Mouse (Mus musculus): ENCODE measurements at regions not wholly inside any gene's neighbourhood (a gene's known extent, or its start where the extent isn't known, plus 50 kb on each side); places are given as distances from the start of the nearest gene placed in this dataset.

DNA sequence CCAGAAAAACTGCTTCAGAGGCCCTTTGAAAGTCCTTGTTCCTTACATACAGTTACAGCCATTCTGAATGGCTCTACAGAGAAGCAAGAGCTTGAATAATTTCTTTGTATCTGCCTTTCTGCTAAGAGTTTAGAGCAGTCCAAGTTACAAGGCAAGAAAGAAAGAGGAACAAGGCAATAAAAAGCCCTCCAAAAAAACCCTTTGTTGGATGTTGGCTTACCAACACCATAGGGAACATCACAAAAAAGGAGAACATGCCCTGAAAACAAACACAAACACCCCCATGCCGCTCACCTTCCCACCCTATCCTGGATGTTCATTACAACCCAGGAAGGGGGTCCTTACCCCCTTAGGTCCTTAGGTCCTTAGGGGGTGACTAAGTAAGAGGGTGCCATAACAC, 359.2 kb upstream of the Gcfc2 start:
- TF ChIP-seq GATA1 (IDR thresholded peaks at IDR 0.05; ENCODE audit: borderline replicate concordance, low read length) = no peak
- TF ChIP-seq FLI1 (IDR thresholded peaks at IDR 0.05; ENCODE audit: low read length) = no peak
